Mouse (Mus musculus): ENCODE data around the gene Mtus2. TPM values are rescaled to one million over a fixed set of nuclear protein-coding genes. Genes with fewer than 3 reads are reported as not detected.
A peak's percentile ranks its signal among the peaks of the same experiment; 100 is the strongest.
"Not testable (repeated sequence)": the region's sequence is repeated elsewhere in the genome, so short reads cannot be mapped to it uniquely, and the experiment has no call there.

The Mtus2 gene
- polyA plus RNA-seq, 1 experiment, result 0.80 TPM

DNA sequence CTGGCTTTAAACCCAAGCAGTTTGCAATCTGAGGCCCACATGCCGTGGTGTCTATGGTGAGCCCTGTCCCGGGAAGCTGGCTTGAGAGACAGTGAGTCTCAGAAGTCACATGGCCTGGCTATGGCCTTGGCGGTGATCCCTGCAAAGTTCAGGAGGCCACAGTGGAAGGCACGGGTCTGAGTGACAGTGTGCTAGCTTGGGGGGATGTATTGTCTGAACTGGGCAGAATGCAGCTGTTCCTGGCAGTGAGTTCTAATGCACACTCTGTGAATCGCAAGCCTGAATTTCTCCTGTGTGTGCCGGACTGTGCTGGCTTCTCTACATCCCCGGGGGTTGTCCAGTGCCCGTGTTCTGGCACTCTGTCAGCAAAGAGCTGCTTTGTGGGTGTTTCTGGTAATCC is 202.2 kb downstream of the Mtus2 start:
- Histone ChIP-seq H3K4me1 (ENCODE audit: control insufficient read depth, insufficient read depth, low read length) (no peaks in the 10 kb centered on the region), H3K4me3 (ENCODE audit: insufficient read depth, low read depth, low read length) (no peak overlapping the region), H3K27me3 (replicated peaks; ENCODE audit: control insufficient read depth, insufficient read depth, low read length) (no peaks in the 10 kb centered on the region), H3K36me3 (ENCODE audit: control insufficient read depth, insufficient read depth, low read length) (no peaks in the 10 kb centered on the region), H3K27ac (ENCODE audit: insufficient read depth, low read depth, low read length) (no peak overlapping the region)
- WGBS, result 51% methylated on average over 8 of the region's 8 CpGs
- DNase-seq, result no peak
- TF ChIP-seq CTCF (conservative IDR thresholded peaks at IDR 0.05; ENCODE audit: insufficient read depth, insufficient read length, low read depth, low read length) (no peak), POLR2A (IDR thresholded peaks at IDR 0.05; ENCODE audit: low read depth, low read length) (no peak)

DNA sequence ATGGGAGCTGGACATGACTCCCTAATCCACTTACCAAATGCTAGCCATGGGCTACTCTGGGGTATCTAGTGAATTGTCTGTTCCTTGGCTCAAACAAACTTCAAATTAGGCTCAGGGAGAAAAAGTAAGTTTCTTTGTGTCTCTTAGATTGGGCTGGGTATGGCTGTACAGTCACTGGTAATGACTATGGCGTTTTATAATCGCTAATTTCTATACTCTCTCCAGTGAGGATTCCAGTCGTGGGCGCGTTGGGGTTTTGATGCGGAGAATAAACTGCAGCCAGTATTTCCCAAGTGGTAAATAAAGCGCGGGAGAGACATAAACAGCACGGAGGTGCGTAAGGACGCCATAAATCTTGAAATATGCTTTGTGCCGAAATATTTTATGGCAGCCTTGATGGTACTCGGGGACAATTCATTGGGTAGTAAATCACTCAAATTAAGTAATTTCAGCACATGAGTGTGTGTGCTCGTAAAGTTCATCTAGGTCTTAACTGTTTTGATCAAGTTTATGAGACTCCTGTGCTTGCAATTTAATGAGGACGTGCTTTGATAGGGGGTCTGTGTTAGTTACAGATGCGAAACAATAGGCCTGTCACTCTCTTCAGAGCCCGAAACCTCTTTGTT is 203.5 kb downstream of the Mtus2 start:
- Histone ChIP-seq H3K27me3 (replicated peaks; ENCODE audit: control insufficient read depth, insufficient read depth, low read length) (no peaks in the 10 kb centered on the region), H3K4me3 (ENCODE audit: insufficient read depth, low read depth, low read length) (no peak overlapping the region), H3K36me3 (ENCODE audit: control insufficient read depth, insufficient read depth, low read length) (no peaks in the 10 kb centered on the region), H3K4me1 (ENCODE audit: control insufficient read depth, insufficient read depth, low read length) (no peaks in the 10 kb centered on the region), H3K27ac (ENCODE audit: insufficient read depth, low read depth, low read length) (no peak overlapping the region)
- no peak for DNase-seq
- no peak for TF ChIP-seq POLR2A (IDR thresholded peaks at IDR 0.05; ENCODE audit: low read depth, low read length)
- no peak for TF ChIP-seq CTCF (conservative IDR thresholded peaks at IDR 0.05; ENCODE audit: insufficient read depth, insufficient read length, low read depth, low read length)
- 71% methylated on average over 17 of the region's 17 CpGs for WGBS

DNA sequence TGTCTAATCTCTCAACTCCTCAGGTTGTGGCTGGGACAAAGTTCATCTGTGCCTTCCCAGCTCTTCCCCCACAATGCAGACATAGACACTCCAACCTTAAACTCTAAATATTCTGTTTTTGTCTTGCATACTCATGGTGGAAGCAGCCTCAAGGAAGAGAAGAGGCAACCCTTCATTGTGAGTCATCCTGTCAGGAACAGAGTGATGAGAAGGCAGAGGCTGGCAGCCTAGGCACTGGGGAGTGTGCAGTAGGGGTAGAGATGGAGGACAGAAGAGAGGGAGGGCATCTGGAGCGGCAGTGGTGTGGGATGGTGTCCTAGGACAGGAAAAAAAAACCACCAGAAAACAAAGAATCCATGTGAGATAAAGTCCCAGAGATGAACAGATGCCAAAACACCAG is 208.0 kb downstream of the Mtus2 start:
- 88% methylated on average over 1 of the region's 1 CpGs for WGBS

DNA sequence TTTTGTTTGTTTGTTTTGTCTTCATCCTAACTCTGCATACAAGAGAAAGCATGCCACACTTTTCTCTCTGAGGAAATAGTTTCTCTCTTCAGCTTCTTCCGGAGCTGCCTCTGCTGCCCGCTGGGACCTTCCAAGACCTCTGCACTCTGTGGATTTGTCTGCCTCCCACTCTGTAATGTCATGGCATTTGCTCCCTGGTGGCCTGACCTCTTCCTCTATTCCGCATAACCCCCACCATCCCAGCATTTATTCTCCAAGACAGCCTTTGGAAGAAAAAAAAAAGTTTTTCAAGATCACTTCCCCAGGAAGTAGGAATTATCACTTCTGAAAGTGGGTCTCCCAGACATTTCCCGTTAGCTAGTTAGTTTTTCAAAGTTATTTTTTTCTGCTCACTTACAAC is 218.0 kb downstream of the Mtus2 start:
- no peaks in the 10 kb centered on the region for H3K4me1 ChIP-seq (ENCODE audit: control insufficient read depth, insufficient read depth, low read length)
- DNase-seq, result no peak
- no peaks in the 10 kb centered on the region for H3K27me3 ChIP-seq (replicated peaks; ENCODE audit: control insufficient read depth, insufficient read depth, low read length)
- H3K36me3 ChIP-seq (ENCODE audit: control insufficient read depth, insufficient read depth, low read length), result no peaks in the 10 kb centered on the region
- WGBS, result 34% methylated on average over 4 of the region's 4 CpGs
- no peak overlapping the region for H3K4me3 ChIP-seq (ENCODE audit: insufficient read depth, low read depth, low read length)
- H3K27ac ChIP-seq (ENCODE audit: insufficient read depth, low read depth, low read length), result no peak overlapping the region
- TF ChIP-seq CTCF (conservative IDR thresholded peaks at IDR 0.05; ENCODE audit: insufficient read depth, insufficient read length, low read depth, low read length), result no peak
- no peak for TF ChIP-seq POLR2A (IDR thresholded peaks at IDR 0.05; ENCODE audit: low read depth, low read length)

More for the DNA sequence above, 208.0 kb downstream of the Mtus2 start:
- Histone ChIP-seq H3K36me3 (ENCODE audit: control insufficient read depth, insufficient read depth, low read length) (no peaks in the 10 kb centered on the region), H3K27ac (ENCODE audit: insufficient read depth, low read depth, low read length) (no peak overlapping the region), H3K27me3 (replicated peaks; ENCODE audit: control insufficient read depth, insufficient read depth, low read length) (no peaks in the 10 kb centered on the region), H3K4me1 (ENCODE audit: control insufficient read depth, insufficient read depth, low read length) (no peaks in the 10 kb centered on the region), H3K4me3 (ENCODE audit: insufficient read depth, low read depth, low read length) (no peak overlapping the region)
- TF ChIP-seq POLR2A (IDR thresholded peaks at IDR 0.05; ENCODE audit: low read depth, low read length) (no peak), CTCF (conservative IDR thresholded peaks at IDR 0.05; ENCODE audit: insufficient read depth, insufficient read length, low read depth, low read length) (no peak)
- DNase-seq, result no peak

DNA sequence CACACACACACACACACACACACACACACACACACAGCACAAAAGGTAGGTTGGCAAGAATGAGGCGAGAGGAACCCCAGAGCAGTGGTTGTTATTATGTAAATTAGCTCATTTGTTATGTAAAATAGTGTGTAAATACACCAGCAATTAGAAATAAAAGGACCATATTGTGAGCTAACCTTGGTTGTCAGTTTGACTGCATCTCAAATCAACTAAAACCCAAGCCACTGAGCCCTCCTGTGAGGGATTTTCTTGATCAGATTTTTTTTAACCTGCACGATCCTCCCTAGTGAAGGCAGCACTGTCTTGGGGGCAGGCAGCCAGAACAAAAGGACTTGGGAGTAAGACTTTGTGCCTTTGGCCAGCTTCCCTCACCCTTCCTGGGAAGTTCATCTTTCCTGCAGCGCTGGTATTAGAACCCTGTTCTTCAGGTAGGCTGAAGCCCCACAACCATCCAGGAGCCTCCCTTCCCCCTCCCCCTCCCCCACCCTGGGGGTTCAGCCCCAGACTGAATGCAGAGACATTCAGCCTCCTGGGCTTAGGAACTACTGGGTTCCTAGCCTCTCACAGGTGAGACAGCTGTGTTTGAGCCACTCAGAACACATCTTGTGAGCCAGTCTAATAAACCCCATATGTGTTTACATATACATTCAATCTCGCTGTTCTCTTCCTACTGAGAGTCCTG is 218.8 kb downstream of the Mtus2 start:
- TF ChIP-seq CTCF (conservative IDR thresholded peaks at IDR 0.05; ENCODE audit: insufficient read depth, insufficient read length, low read depth, low read length), result no peak
- no peak for TF ChIP-seq POLR2A (IDR thresholded peaks at IDR 0.05; ENCODE audit: low read depth, low read length)
- H3K27me3 ChIP-seq (replicated peaks; ENCODE audit: control insufficient read depth, insufficient read depth, low read length), result no peaks in the 10 kb centered on the region
- no peak overlapping the region for H3K27ac ChIP-seq (ENCODE audit: insufficient read depth, low read depth, low read length)
- H3K4me1 ChIP-seq (ENCODE audit: control insufficient read depth, insufficient read depth, low read length), result no peaks in the 10 kb centered on the region
- peak; percentile 36 for DNase-seq
- 75% methylated on average over 4 of the region's 4 CpGs for WGBS
- H3K36me3 ChIP-seq (ENCODE audit: control insufficient read depth, insufficient read depth, low read length), result no peaks in the 10 kb centered on the region
- no peak overlapping the region for H3K4me3 ChIP-seq (ENCODE audit: insufficient read depth, low read depth, low read length)

DNA sequence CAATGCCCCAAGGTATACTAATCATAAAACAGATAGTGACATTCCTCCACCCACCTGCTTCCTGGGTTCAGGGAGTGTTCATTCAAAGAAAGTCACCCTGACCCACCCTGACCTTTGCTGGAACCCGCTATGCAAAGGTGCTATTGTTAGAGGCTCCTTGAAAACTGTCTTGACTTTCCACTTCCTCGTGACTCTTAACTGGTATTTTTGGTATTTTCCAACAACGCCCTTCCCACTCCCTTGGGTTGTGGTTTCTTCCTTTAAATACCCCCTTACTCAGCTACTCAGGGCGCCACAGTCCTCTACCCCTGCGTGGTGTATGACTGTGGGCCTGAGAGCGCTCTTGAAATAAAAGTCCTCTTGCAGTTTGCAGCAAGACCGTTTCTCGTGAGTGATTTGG is 219.4 kb downstream of the Mtus2 start:
- H3K4me3 ChIP-seq (ENCODE audit: insufficient read depth, low read depth, low read length); DNase-seq; H3K4me1 ChIP-seq (ENCODE audit: control insufficient read depth, insufficient read depth, low read length); H3K27me3 ChIP-seq (replicated peaks; ENCODE audit: control insufficient read depth, insufficient read depth, low read length); H3K36me3 ChIP-seq (ENCODE audit: control insufficient read depth, insufficient read depth, low read length); H3K27ac ChIP-seq (ENCODE audit: insufficient read depth, low read depth, low read length): not testable (repeated sequence)
- 92% methylated on average over 8 of the region's 8 CpGs for WGBS

DNA sequence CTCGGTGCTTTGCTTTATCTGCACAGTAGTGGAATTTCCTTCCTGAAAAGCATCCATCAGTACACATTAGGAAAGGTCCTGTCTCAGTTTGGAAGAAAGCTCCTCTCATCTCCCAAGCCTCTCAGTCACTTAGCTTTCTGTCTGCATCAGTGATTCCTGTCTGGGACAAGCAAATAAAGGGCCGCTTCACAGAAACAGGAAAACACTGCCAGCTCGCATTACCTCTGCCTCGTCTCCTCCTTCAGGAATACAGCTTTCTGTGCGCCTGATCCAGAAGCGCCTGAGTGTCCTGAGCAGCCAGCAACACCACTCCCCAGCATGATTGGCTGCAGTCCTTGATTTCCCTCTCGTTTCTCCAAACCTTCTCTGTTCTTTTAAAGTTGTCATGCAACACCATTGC is 222.1 kb downstream of the Mtus2 start:
- no peak for TF ChIP-seq CTCF (conservative IDR thresholded peaks at IDR 0.05; ENCODE audit: insufficient read depth, insufficient read length, low read depth, low read length)
- no peak for TF ChIP-seq POLR2A (IDR thresholded peaks at IDR 0.05; ENCODE audit: low read depth, low read length)
- no peaks in the 10 kb centered on the region for H3K4me1 ChIP-seq (ENCODE audit: control insufficient read depth, insufficient read depth, low read length)

More for the DNA sequence above, 222.1 kb downstream of the Mtus2 start:
- Histone ChIP-seq H3K27me3 (replicated peaks; ENCODE audit: control insufficient read depth, insufficient read depth, low read length) (no peaks in the 10 kb centered on the region), H3K27ac (ENCODE audit: insufficient read depth, low read depth, low read length) (no peak overlapping the region), H3K36me3 (ENCODE audit: control insufficient read depth, insufficient read depth, low read length) (no peaks in the 10 kb centered on the region), H3K4me3 (ENCODE audit: insufficient read depth, low read depth, low read length) (no peak overlapping the region)
- no peak for DNase-seq
- 49% methylated on average over 7 of the region's 7 CpGs for WGBS
